25 mouse cellular contexts compared by ENCODE assay signal in genomic region chr17:63831550-63831949, GRCm38 (mm10). TPM values are rescaled to one million over a fixed set of nuclear protein-coding genes. Genes with fewer than 3 reads are reported as not detected.
"Had no signal": no experiment of that assay in that cellular context is flagged by ENCODE, and none has a peak within 500 bp of the region (broad histone marks: within the 10 kb centered on the region; RNA-seq: fewer than 3 reads in every experiment).

No protein-coding gene starts in this region.

- H3K27ac ChIP-seq: gastrocnemius, adult 2 months; heart, adult 2 months; hindbrain, embryonic 10.5 days; hindbrain, embryonic 12.5 days; hindbrain, embryonic 14.5 days; intestine, embryonic 15.5 days; layer of hippocampus, adult 2 months; left cerebral cortex, adult 2 months; limb, embryonic 10.5 days; limb, embryonic 12.5 days had no signal

- H3K36me3 ChIP-seq: heart, embryonic 12.5 days; hindbrain, embryonic 10.5 days; hindbrain, embryonic 12.5 days; intestine, embryonic 15.5 days; limb, embryonic 10.5 days; limb, embryonic 12.5 days had no signal

- ATAC-seq: hindbrain, embryonic 16.5 days; inflammation-experienced regulatory T-cells, adult 6 months; intestine, embryonic 15.5 days; intestine, postnatal 0 days had no signal

- H3K9me3 ChIP-seq: heart, embryonic 12.5 days; hindbrain, embryonic 10.5 days; hindbrain, embryonic 12.5 days; intestine, embryonic 15.5 days; limb, embryonic 10.5 days; limb, embryonic 12.5 days had no signal

- H3K4me1 ChIP-seq: heart, embryonic 12.5 days; hindbrain, embryonic 10.5 days; hindbrain, embryonic 12.5 days; intestine, embryonic 15.5 days; limb, embryonic 10.5 days; limb, embryonic 12.5 days had no signal

- H3K4me2 ChIP-seq: heart, embryonic 12.5 days; hindbrain, embryonic 12.5 days; hindbrain, embryonic 14.5 days; intestine, embryonic 15.5 days; limb, embryonic 12.5 days; liver, embryonic 11.5 days had no signal

- H3K4me3 ChIP-seq: gastrocnemius, adult 2 months; heart, adult 2 months; heart, embryonic 12.5 days; hindbrain, embryonic 10.5 days; hindbrain, embryonic 12.5 days; intestine, embryonic 15.5 days; layer of hippocampus, adult 2 months; left cerebral cortex, adult 2 months; limb, embryonic 10.5 days; limb, embryonic 12.5 days had no signal

- DNase-seq: gastrocnemius, adult 2 months; gastrocnemius, postnatal 10 days; gastrocnemius, postnatal 25 days; heart, adult 2 months; heart, postnatal 10 days; heart, postnatal 4 days; kidney, adult 18-20 months; kidney, adult 8-10 months; kidney, postnatal 10 days; kidney, postnatal 25 days; kidney, postnatal 4 days; liver had no signal

- H3K27me3 ChIP-seq: heart, embryonic 12.5 days; hindbrain, embryonic 12.5 days; intestine, embryonic 15.5 days; limb, embryonic 12.5 days had no signal

- H3K9ac ChIP-seq: heart, embryonic 12.5 days; hindbrain, embryonic 12.5 days; hindbrain, embryonic 14.5 days; intestine, embryonic 15.5 days; limb, embryonic 12.5 days had no signal

RNA-seq across cellular contexts. Expression of gene A930002H24Rik, which starts 32.0 kb away (rescaled TPM):
- polyA plus RNA-seq: inflammation-experienced regulatory T-cells, adult 6 months had no signal
